Mouse (Mus musculus): ENCODE data around the gene Pdcl3. TPM values are rescaled to one million over a fixed set of nuclear protein-coding genes. Genes with fewer than 3 reads are reported as not detected.

Gene Pdcl3
- total and polyA plus RNA-seq, 3 experiments = 55.6 to 120 (median 83.6) TPM

DNA sequence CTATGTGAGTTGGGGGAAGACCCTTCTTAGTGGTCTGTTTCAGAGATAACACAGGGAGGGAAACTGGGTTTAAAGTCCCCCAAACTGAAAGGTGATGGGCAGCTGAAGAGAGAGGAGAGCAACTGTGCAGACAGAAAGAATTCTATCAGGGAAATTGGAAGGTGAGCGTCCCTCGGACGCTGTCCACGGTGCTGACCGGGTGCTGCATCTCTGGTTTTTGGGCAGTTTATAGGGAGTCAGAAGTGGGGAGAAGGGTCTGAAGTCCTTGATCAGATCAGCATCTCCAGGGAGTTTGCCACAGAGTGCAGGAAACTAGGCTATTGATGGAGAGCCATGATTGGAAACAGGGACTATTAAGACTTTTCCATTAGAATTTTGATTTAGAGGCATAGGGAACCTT lies 45.8 kb upstream of the Pdcl3 start:
- DNase-seq (ENCODE audit: extremely low read depth) = no peak
- Histone ChIP-seq H3K4me3 (replicated peaks in 1 of 3; ENCODE audit: low read depth in 2 of 3, low read length in 2 of 3, poor library complexity in 1 of 3) (no peak overlapping the region), H3K79me2 (replicated peaks; ENCODE audit: control insufficient read depth, extremely low read depth, insufficient read depth, poor library complexity, severe bottlenecking) (no peaks in the 10 kb centered on the region), H3K9me3 (replicated peaks; ENCODE audit: low read length) (no peaks in the 10 kb centered on the region), H3K4me1 (ENCODE audit: control insufficient read depth in 1 of 2, insufficient read depth in 2 of 2) (no peaks in the 10 kb centered on the region), H3K36me3 (replicated peaks in 1 of 2; ENCODE audit: control insufficient read depth in 1 of 2, insufficient read depth in 1 of 2, low read length in 1 of 2) (no peaks in the 10 kb centered on the region), H3K27me3 (replicated peaks) (peaks cover 9% of the 10 kb centered on the region), H3K4me2 (ENCODE audit: insufficient read depth, low read depth, poor library complexity, severe bottlenecking) (no peak overlapping the region), H3K9ac (ENCODE audit: insufficient read depth, low read depth) (no peak overlapping the region), H3K27ac (ENCODE audit: insufficient read depth, low read depth) (no peak overlapping the region)
- TF ChIP-seq JUND (conservative IDR thresholded peaks at IDR 0.05; ENCODE audit: low read depth, low read length) = no peak
- TF ChIP-seq ZNF384 (IDR thresholded peaks at IDR 0.05; ENCODE audit: low read depth, low read length) = no peak
- no peak for TF ChIP-seq CHD2 (IDR thresholded peaks at IDR 0.05; ENCODE audit: low read length)
- in situ Hi-C loops (cut with MboI; ENCODE audit: low pct_ligation_motif_present, low pct_unique_long_range_greater_than_20kb, low sequenced_read_pairs) (loop anchor here (10.0 kb wide), 1 partner anchor 75 kb away; no protein-coding TSS in a partner anchor), dilution Hi-C loops (cut with MboI; ENCODE audit: extremely low pct_ligation_motif_present, extremely low pct_unique_long_range_greater_than_20kb, low sequenced_read_pairs) (no loop called here)

- in situ Hi-C loops (cut with MboI; ENCODE audit: low pct_ligation_motif_present, low pct_unique_long_range_greater_than_20kb, low sequenced_read_pairs) = no loop called here
These were observed 29.0 kb upstream of the Pdcl3 start for GRCm38 (mm10) chr1:38956457-38956856.

DNA sequence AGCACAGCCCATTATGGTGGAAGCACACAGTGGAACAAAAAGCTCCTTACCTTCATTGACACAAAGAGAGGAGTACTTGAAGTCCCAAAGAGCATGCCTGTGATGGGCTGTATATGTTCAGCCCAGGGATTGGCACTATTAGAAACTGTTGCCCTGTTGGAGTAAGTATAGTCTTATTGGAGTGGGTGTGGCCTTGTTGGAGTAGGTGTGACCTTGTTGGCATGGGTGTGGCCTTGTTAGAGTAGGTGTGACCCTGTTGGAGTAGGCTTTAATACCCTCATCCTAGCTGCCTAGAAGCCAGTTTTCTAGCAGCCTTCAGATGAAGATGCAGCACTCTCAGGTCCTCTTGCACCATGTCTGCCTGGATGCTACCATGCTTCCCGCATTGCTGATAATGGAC lies 16.3 kb upstream of the Pdcl3 start:
- H3K27ac ChIP-seq (ENCODE audit: insufficient read depth, low read depth) = no peak overlapping the region

More at GRCm38 (mm10) chr1:38956457-38956856, 29.0 kb upstream of the Pdcl3 start:
- TF ChIP-seq MAX (IDR thresholded peaks at IDR 0.05; ENCODE audit: low read length) = peak; percentile 22; the same call in 1 of the 2 replicates
- no peak for TF ChIP-seq ETS1 (conservative IDR thresholded peaks at IDR 0.05; ENCODE audit: low read depth, low read length)
- no peak for TF ChIP-seq CHD1 (IDR thresholded peaks at IDR 0.05; ENCODE audit: low read depth, low read length)
- no peak for TF ChIP-seq ZNF384 (IDR thresholded peaks at IDR 0.05; ENCODE audit: low read depth, low read length)
- peak; percentile 34 for TF ChIP-seq BHLHE40 (IDR thresholded peaks at IDR 0.05; ENCODE audit: low read depth, low read length)
- TF ChIP-seq HCFC1 (IDR thresholded peaks at IDR 0.05; ENCODE audit: low read depth, low read length) = no peak
- no peak for TF ChIP-seq JUN (IDR thresholded peaks at IDR 0.05; ENCODE audit: insufficient read depth, low read depth, low read length)
- TF ChIP-seq SIN3A (IDR thresholded peaks at IDR 0.05; ENCODE audit: low read length) = no peak
- no peak for TF ChIP-seq CHD2 (IDR thresholded peaks at IDR 0.05; ENCODE audit: low read length)
- no peak for TF ChIP-seq CTCF (conservative IDR thresholded peaks at IDR 0.05 in 1 of 2, IDR thresholded peaks at IDR 0.05 in 1 of 2; ENCODE audit: low read depth in 2 of 2, low read length in 2 of 2)
- peak; percentile 66 for TF ChIP-seq USF1 (IDR thresholded peaks at IDR 0.05; ENCODE audit: low read depth, low read length)
- TF ChIP-seq SMC3 (IDR thresholded peaks at IDR 0.05; ENCODE audit: low read depth, low read length) = no peak
- TF ChIP-seq IRF4 (IDR thresholded peaks at IDR 0.05; ENCODE audit: low read depth, low read length) = no peak
- no peak for TF ChIP-seq RAD21 (IDR thresholded peaks at IDR 0.05; ENCODE audit: low read depth, low read length)
- TF ChIP-seq MXI1 (IDR thresholded peaks at IDR 0.05; ENCODE audit: low read depth, low read length) = no peak
- TF ChIP-seq E2F4 (IDR thresholded peaks at IDR 0.05; ENCODE audit: insufficient replicate concordance, low read depth, low read length) = no peak
- peak; percentile 69 for TF ChIP-seq USF2 (conservative IDR thresholded peaks at IDR 0.05; ENCODE audit: low read depth, low read length)
- no peak for TF ChIP-seq POLR2AphosphoS2 (IDR thresholded peaks at IDR 0.05; ENCODE audit: low read depth, low read length)
- TF ChIP-seq MYC (IDR thresholded peaks at IDR 0.05; ENCODE audit: low read depth, low read length) = no peak
- no peak for TF ChIP-seq JUND (conservative IDR thresholded peaks at IDR 0.05; ENCODE audit: low read depth, low read length)
- no peak for TF ChIP-seq GABPA (IDR thresholded peaks at IDR 0.05; ENCODE audit: insufficient replicate concordance, low read depth, low read length)
- TF ChIP-seq RCOR1 (conservative IDR thresholded peaks at IDR 0.05; ENCODE audit: low read depth, low read length) = no peak
- Histone ChIP-seq H3K79me2 (replicated peaks; ENCODE audit: control insufficient read depth, extremely low read depth, insufficient read depth, poor library complexity, severe bottlenecking) (no peaks in the 10 kb centered on the region), H3K4me2 (ENCODE audit: insufficient read depth, low read depth, poor library complexity, severe bottlenecking) (no peak overlapping the region), H3K4me3 (replicated peaks in 1 of 3; ENCODE audit: low read depth in 2 of 3, low read length in 2 of 3, poor library complexity in 1 of 3) (no peak overlapping the region), H3K27me3 (replicated peaks) (no peaks in the 10 kb centered on the region), H3K4me1 (ENCODE audit: control insufficient read depth in 1 of 2, insufficient read depth in 2 of 2) (0 out of 4 replicates have a peak, but pooled peaks cover 0 to 4% of the 10 kb centered on the region in 2 experiments), H3K27ac (ENCODE audit: insufficient read depth, low read depth) (no peak overlapping the region), H3K9ac (ENCODE audit: insufficient read depth, low read depth) (no peak overlapping the region), H3K36me3 (replicated peaks in 1 of 2; ENCODE audit: control insufficient read depth in 1 of 2, insufficient read depth in 1 of 2, low read length in 1 of 2) (no peaks in the 10 kb centered on the region), H3K9me3 (replicated peaks; ENCODE audit: low read length) (no peaks in the 10 kb centered on the region)
- no peak for DNase-seq (ENCODE audit: extremely low read depth)
- dilution Hi-C loops (cut with MboI; ENCODE audit: extremely low pct_ligation_motif_present, extremely low pct_unique_long_range_greater_than_20kb, low sequenced_read_pairs) = no loop called here

More for the DNA sequence above, 16.3 kb upstream of the Pdcl3 start:
- dilution Hi-C loops (cut with MboI; ENCODE audit: extremely low pct_ligation_motif_present, extremely low pct_unique_long_range_greater_than_20kb, low sequenced_read_pairs) (no loop called here), in situ Hi-C loops (cut with MboI; ENCODE audit: low pct_ligation_motif_present, low pct_unique_long_range_greater_than_20kb, low sequenced_read_pairs) (no loop called here)
- Histone ChIP-seq H3K27me3 (replicated peaks) (no peaks in the 10 kb centered on the region), H3K4me2 (ENCODE audit: insufficient read depth, low read depth, poor library complexity, severe bottlenecking) (no peak overlapping the region), H3K36me3 (replicated peaks in 1 of 2; ENCODE audit: control insufficient read depth in 1 of 2, insufficient read depth in 1 of 2, low read length in 1 of 2) (no peaks in the 10 kb centered on the region), H3K9ac (ENCODE audit: insufficient read depth, low read depth) (no peak overlapping the region), H3K79me2 (replicated peaks; ENCODE audit: control insufficient read depth, extremely low read depth, insufficient read depth, poor library complexity, severe bottlenecking) (no peaks in the 10 kb centered on the region), H3K4me3 (replicated peaks in 1 of 3; ENCODE audit: low read depth in 2 of 3, low read length in 2 of 3, poor library complexity in 1 of 3) (no peak overlapping the region), H3K9me3 (replicated peaks; ENCODE audit: low read length) (no peaks in the 10 kb centered on the region), H3K4me1 (ENCODE audit: control insufficient read depth in 1 of 2, insufficient read depth in 2 of 2) (no peaks in the 10 kb centered on the region)
- TF ChIP-seq ETS1 (conservative IDR thresholded peaks at IDR 0.05; ENCODE audit: low read depth, low read length) (no peak), PAX5 (IDR thresholded peaks at IDR 0.05; ENCODE audit: low read length) (no peak), RAD21 (IDR thresholded peaks at IDR 0.05; ENCODE audit: low read depth, low read length) (no peak), ZC3H11A (IDR thresholded peaks at IDR 0.05; ENCODE audit: low read depth, low read length) (no peak)
- DNase-seq (ENCODE audit: extremely low read depth) = no peak
